In the genomic region with DNA sequence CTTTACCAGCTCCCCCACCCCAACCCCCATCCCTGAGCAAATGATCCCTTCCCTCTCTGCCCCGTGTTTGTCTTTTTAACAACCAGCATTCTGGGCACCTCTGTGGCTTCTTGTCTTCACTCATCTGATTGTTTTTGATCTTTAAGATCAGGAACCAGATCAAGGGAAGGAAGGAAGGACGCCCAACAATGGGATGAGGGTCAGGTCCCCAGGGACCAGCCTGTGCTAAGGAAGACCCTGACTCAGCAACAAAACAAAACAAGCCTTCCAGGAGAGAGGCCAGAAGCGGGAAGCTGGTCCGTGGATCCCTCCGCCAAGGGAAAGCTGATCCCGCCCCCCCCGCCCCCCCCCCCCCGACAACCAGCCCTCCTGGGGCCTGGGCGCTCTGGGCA, we compare ENCODE assay signal across 9 mouse cellular contexts. TPM values are rescaled to one million over a fixed set of nuclear protein-coding genes. Genes with fewer than 3 reads are reported as not detected.
A peak's percentile ranks its signal among the peaks of the same experiment; 100 is the strongest.
DNase-seq lines count a peak whose midpoint lies in the region; ATAC-seq lines count a peak whose summit lies in the region.
"Had no signal": no experiment of that assay in that cellular context is flagged by ENCODE, and none has a peak within 500 bp of the region (broad histone marks: within the 10 kb centered on the region; RNA-seq: fewer than 3 reads in every experiment).

No protein-coding gene starts in this region.

- DNase-seq in liver, embryonic 11.5 days (ENCODE audit: low spot score), result no peak
- no peak for DNase-seq in liver
- peak; percentile 40 to 54 for DNase-seq in kidney, postnatal 25 days
- DNase-seq in cerebellum, postnatal 36 days, result no peak
- no peak for DNase-seq in spleen, adult 12 weeks (ENCODE audit: low spot score)
- DNase-seq in cerebellum, adult 9-10 months, result no peak

- H3K9me3 ChIP-seq in liver, embryonic 11.5 days (ENCODE audit: control insufficient read depth, low read length), result no peaks in the 10 kb centered on the region
- H3K9me3 ChIP-seq in embryonic facial prominence, embryonic 15.5 days (replicated peaks), result 0 out of 2 replicates have a peak, but pooled peaks cover 5% of the 10 kb centered on the region
- no peaks in the 10 kb centered on the region for H3K9me3 ChIP-seq in neural tube, embryonic 14.5 days (ENCODE audit: control insufficient read depth, low read length)

- 0 out of 2 replicates have a peak, but pooled peaks cover 4% of the 10 kb centered on the region for H3K4me1 ChIP-seq in liver, embryonic 11.5 days (replicated peaks; ENCODE audit: control insufficient read depth, insufficient read depth, low read length)
- H3K4me1 ChIP-seq in embryonic facial prominence, embryonic 15.5 days, result peaks cover 13% of the 10 kb centered on the region
- peaks cover 11% of the 10 kb centered on the region; the same call in 1 of the 2 replicates for H3K4me1 ChIP-seq in neural tube, embryonic 14.5 days (ENCODE audit: control insufficient read depth, insufficient read depth, low read length)

- WGBS in liver, embryonic 11.5 days, result 10% methylated on average over 8 of the region's 9 CpGs
- WGBS in embryonic facial prominence, embryonic 15.5 days, result 2% methylated on average over 8 of the region's 9 CpGs
- 10% methylated on average over 6 of the region's 9 CpGs for WGBS in neural tube, embryonic 14.5 days

- H3K9ac ChIP-seq in liver, embryonic 11.5 days (ENCODE audit: low read depth, low read length), result peak overlapping the region; percentile 12; the same call in 1 of the 2 replicates
- no peak overlapping the region for H3K9ac ChIP-seq in embryonic facial prominence, embryonic 15.5 days
- H3K9ac ChIP-seq in neural tube, embryonic 14.5 days (replicated peaks; ENCODE audit: low read depth, low read length), result peak overlapping the region; percentile 28; the same call in 1 of the 2 replicates

- H3K27ac ChIP-seq in liver, embryonic 11.5 days (ENCODE audit: low read depth, low read length), result no peak overlapping the region
- H3K27ac ChIP-seq in embryonic facial prominence, embryonic 15.5 days (replicated peaks), result peak overlapping the region; percentile 90
- peak overlapping the region; percentile 34; the same call in 1 of the 2 replicates for H3K27ac ChIP-seq in neural tube, embryonic 14.5 days (ENCODE audit: low read depth, low read length)
- H3K27ac ChIP-seq: left cerebral cortex, adult 2 months had no signal

- H3K4me3 ChIP-seq in liver, embryonic 11.5 days (ENCODE audit: low read depth, low read length), result peak overlapping the region; percentile 31
- peak overlapping the region; percentile 32 for H3K4me3 ChIP-seq in embryonic facial prominence, embryonic 15.5 days (replicated peaks)
- H3K4me3 ChIP-seq in neural tube, embryonic 14.5 days (ENCODE audit: low read depth, low read length), result peak overlapping the region; percentile 10; the same call in 1 of the 2 replicates

- no peaks in the 10 kb centered on the region for H3K27me3 ChIP-seq in liver, embryonic 11.5 days (replicated peaks; ENCODE audit: control insufficient read depth, insufficient read depth, low read length)
- no peaks in the 10 kb centered on the region for H3K27me3 ChIP-seq in embryonic facial prominence, embryonic 15.5 days
- H3K27me3 ChIP-seq in neural tube, embryonic 14.5 days (ENCODE audit: control insufficient read depth, insufficient read depth, low read length), result no peaks in the 10 kb centered on the region

- ATAC-seq in liver, embryonic 11.5 days (replicated peaks; ENCODE audit: low FRiP score), result no peak
- ATAC-seq in embryonic facial prominence, embryonic 15.5 days (ENCODE audit: insufficient number of reproducible peaks, low FRiP score, low TSS enrichment, low read depth), result no peak
- ATAC-seq in neural tube, embryonic 14.5 days (ENCODE audit: low read depth), result peak; percentile 15; the same call in 1 of the 2 replicates

- H3K36me3 ChIP-seq in liver, embryonic 11.5 days (ENCODE audit: control insufficient read depth, insufficient read depth, low read length), result no peaks in the 10 kb centered on the region
- H3K36me3 ChIP-seq in embryonic facial prominence, embryonic 15.5 days, result no peaks in the 10 kb centered on the region
- H3K36me3 ChIP-seq in neural tube, embryonic 14.5 days (ENCODE audit: control insufficient read depth, insufficient read depth, low read length), result no peaks in the 10 kb centered on the region

- peak overlapping the region; percentile 63 for H3K4me2 ChIP-seq in liver, embryonic 11.5 days
- peak overlapping the region; percentile 56 for H3K4me2 ChIP-seq in embryonic facial prominence, embryonic 15.5 days (replicated peaks)
- peak overlapping the region; percentile 42 for H3K4me2 ChIP-seq in neural tube, embryonic 14.5 days (ENCODE audit: low read depth, low read length)

RNA-seq across cellular contexts. Expression of a gene that starts 41.6 kb away (rescaled TPM):
- 1.8 and 2.2 TPM in 2 replicates for polyA plus RNA-seq in liver, embryonic 11.5 days (2014; fragmentation: Nextera tagmentation; extraction: Ambion mirVana)
- 14.2 and 16.4 TPM in 2 replicates for polyA plus RNA-seq in embryonic facial prominence, embryonic 15.5 days (2015; fragmentation: Nextera tagmentation; extraction: Ambion mirVana)
- polyA plus RNA-seq in neural tube, embryonic 14.5 days (2014; fragmentation: Nextera tagmentation; extraction: Ambion mirVana), result 2.1 and 2.5 TPM in 2 replicates

RNA-seq across cellular contexts. Expression of a gene that starts 47.3 kb away (rescaled TPM):
- 0.09 TPM in 1 of 2 replicates, not detected in the other for polyA plus RNA-seq in liver, embryonic 11.5 days (2014; fragmentation: Nextera tagmentation; extraction: Ambion mirVana)
- polyA plus RNA-seq in embryonic facial prominence, embryonic 15.5 days (2015; fragmentation: Nextera tagmentation; extraction: Ambion mirVana), result 0.79 and 1.3 TPM in 2 replicates
- 0.14 TPM in 1 of 2 replicates, not detected in the other for polyA plus RNA-seq in neural tube, embryonic 14.5 days (2014; fragmentation: Nextera tagmentation; extraction: Ambion mirVana)

Comparison
In these comparisons a context has a peak if more than half of its experiments do, and no peak if none do; other contexts are left out.
1. DNase-seq: peak in kidney, postnatal 25 days (2 of 2); none in liver, embryonic 11.5 days (single experiment), liver (single experiment), cerebellum, postnatal 36 days (0 of 2), spleen, adult 12 weeks (single experiment) and cerebellum, adult 9-10 months (single experiment).
2. Peak in every context shown above with its lines, with median percentiles within 50 percentile points of each other: H3K4me2 ChIP-seq and H3K4me3 ChIP-seq.